Mouse (Mus musculus): Measurements from ENCODE around the gene 4930595D18Rik. TPM values are rescaled to one million over a fixed set of nuclear protein-coding genes. Genes with fewer than 3 reads are reported as not detected.

The 4930595D18Rik gene
- total RNA-seq (2014; fragmentation: Nextera tagmentation) (not detected in 2 replicates), total RNA-seq (2017) (not detected in 2 replicates)

GRCm38 (mm10) chr12:111184476-111184875, at the start of gene 4930595D18Rik:
4930595D18Rik (minus strand) TSS chr12:111184491.
- ATAC-seq (replicated peaks; ENCODE audit: poor library complexity, severe bottlenecking), result peak; percentile 74

GRCm38 (mm10) chr12:111233798-111234197, 49.5 kb upstream of the 4930595D18Rik start:
- ATAC-seq (replicated peaks; ENCODE audit: poor library complexity, severe bottlenecking), result no peak

- peak; percentile 75 for ATAC-seq (replicated peaks; ENCODE audit: poor library complexity, severe bottlenecking)
Observed at GRCm38 (mm10) chr12:111230793-111231192, 46.5 kb upstream of the 4930595D18Rik start.

DNA sequence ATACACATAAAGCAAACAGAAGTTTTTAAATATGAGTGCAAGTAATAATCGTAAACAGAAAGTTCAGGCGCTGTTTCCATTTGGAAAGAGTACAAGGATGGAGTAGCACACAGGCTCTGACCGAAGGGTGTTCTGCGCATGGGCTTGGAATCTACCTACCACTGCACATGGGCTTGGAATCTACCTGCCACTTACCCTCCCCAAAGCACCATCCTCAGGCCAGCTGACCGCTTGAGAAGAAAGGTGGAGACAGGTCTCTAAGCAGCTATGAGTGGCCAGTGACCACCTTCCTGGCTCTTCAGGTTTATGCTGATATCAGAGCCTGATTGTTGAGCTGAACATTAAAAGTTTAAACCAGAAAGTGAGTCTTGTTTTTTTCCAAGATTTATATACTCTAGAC, 44.2 kb upstream of the 4930595D18Rik start:
- ATAC-seq (replicated peaks; ENCODE audit: poor library complexity, severe bottlenecking), result no peak

- peak; percentile 60 for ATAC-seq (replicated peaks; ENCODE audit: poor library complexity, severe bottlenecking)
Observed at GRCm38 (mm10) chr12:111227410-111227809, 43.1 kb upstream of the 4930595D18Rik start.

GRCm38 (mm10) chr12:111225197-111225780, 41.0 kb upstream of the 4930595D18Rik start:
- ATAC-seq (replicated peaks; ENCODE audit: poor library complexity, severe bottlenecking), result no peak

DNA sequence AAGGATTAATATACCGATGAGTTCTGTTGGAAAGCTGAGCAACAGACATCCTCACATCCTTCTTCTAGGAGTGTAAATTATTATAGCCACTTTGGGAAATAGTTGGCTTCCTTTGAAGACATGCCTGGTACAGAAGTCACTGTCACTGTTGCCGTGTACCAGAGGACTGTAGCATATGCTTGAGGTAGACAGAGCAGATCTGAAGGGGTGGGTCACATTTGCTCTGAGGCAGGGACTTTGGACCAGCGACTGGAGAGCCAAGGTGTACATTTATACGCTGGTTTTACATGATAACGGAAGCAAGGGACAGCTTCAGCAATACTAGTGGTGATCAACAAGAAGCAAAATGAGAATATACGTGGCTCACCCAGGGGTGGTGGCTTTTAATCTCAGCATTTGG, 34.6 kb upstream of the 4930595D18Rik start:
- ATAC-seq (replicated peaks; ENCODE audit: poor library complexity, severe bottlenecking), result no peak

DNA sequence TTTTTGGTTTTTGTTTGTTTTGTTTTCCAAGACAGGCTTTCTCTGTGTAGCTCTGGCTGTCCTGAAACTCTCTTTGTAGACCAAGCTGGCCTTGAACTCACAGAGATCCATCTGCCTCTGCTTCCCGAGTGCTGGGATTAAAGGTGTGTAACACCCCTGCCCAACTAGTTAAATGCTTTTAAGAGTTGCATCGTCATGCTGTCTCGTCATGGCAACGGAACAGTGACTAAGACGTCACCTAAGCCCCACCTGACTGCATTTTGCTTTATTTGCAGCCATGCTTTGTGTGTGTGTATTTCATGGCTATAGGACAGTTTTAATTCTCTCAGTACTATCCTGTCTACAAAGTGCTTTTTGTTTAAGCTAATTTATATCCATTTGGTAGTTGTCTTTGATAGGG, 27.4 kb upstream of the 4930595D18Rik start:
- ATAC-seq (replicated peaks; ENCODE audit: poor library complexity, severe bottlenecking), result no peak

DNA sequence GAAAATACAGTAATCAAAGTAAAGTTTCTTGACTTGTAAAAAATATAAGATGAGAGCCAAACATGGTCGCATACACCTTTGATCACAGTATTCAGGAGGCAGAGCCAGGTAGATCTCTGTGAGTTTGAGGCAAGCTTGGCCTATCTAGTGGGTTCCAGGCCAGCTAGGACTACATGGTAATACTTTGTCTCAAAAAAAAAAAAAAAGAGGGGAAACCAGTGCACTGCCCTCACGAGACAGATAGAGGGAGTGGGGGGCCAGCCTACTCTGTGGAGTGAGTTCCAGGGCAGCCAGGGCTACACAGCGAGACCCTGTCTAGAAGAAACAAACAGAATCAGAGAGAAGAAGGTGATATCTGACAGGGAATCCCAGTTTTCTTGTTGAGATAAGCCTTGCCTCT, 23.4 kb upstream of the 4930595D18Rik start:
- no peak for ATAC-seq (replicated peaks; ENCODE audit: poor library complexity, severe bottlenecking)

GRCm38 (mm10) chr12:111203945-111204344, 19.7 kb upstream of the 4930595D18Rik start:
- ATAC-seq (replicated peaks; ENCODE audit: poor library complexity, severe bottlenecking), result no peak

- no peak for ATAC-seq (replicated peaks; ENCODE audit: poor library complexity, severe bottlenecking)
Observed at GRCm38 (mm10) chr12:111203076-111203475, 18.8 kb upstream of the 4930595D18Rik start.

- ATAC-seq (replicated peaks; ENCODE audit: poor library complexity, severe bottlenecking), result no peak
Observed at GRCm38 (mm10) chr12:111196548-111196947, 12.3 kb upstream of the 4930595D18Rik start.

DNA sequence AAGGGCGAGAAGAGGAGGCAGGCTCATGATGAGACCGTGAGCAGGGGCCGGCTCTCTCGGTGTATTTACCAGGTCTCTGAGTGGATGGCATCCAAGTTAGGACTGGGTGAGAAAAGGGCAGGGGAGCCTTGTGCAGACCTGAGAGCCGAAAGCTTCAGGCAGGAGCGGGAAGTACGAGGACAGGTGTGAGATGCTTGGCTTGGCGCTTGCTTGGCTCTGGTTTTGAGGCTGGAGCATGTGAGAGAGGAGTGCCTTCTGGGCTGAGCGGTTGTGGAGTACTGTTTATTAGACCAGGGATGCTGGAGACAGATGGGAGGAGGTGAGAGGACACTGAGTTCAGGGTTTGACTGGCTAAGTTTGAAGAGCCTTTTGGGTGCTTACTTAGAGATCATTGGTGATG, 9.0 kb upstream of the 4930595D18Rik start:
- 0 out of 2 replicates have a peak, but pooled peaks have one; percentile 5 for ATAC-seq (replicated peaks; ENCODE audit: poor library complexity, severe bottlenecking)

DNA sequence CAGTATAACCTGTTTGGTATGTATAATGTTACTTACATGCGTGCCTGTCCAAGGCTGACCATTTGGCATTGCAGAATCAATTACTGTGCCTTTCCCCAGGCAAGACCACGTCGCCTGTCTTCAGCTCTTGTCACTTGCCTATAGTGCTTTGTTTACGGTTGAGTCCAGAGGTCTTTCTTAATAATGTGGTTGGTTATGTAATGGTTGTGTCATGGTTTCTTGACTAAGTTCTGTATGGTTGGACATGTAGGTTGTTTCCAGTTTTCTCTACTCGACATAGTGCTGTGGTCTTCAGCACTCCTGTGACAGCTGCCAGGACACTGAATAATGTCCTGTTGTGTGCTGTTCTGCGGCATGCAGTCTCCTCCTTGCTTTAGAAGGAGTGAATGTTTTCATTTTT, 8.5 kb upstream of the 4930595D18Rik start:
- ATAC-seq (replicated peaks; ENCODE audit: poor library complexity, severe bottlenecking), result peak; percentile 81

- ATAC-seq (replicated peaks; ENCODE audit: poor library complexity, severe bottlenecking), result no peak
Observed at GRCm38 (mm10) chr12:111190891-111191290, 6.6 kb upstream of the 4930595D18Rik start.

DNA sequence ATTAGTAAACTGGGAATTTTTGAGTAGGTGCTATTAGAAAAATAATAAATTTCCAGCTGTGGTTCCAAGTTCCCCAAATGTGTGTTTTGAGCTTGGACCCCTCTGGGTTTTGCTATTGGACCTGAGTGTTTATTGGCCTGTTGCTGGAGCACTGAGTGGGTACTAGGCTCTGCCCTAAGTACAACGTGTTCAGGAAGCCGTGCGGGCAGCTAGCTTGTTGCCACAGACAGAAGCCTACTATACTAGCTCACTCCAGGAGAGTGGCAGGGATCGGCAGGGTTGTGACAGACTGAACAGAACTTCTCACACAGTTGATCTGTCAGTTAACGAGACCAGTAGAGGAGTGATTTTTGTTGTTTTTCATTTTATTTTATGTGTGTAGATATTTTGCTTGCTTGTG, 6.1 kb upstream of the 4930595D18Rik start:
- ATAC-seq (replicated peaks; ENCODE audit: poor library complexity, severe bottlenecking), result peak; percentile 67

- no peak for ATAC-seq (replicated peaks; ENCODE audit: poor library complexity, severe bottlenecking)
Observed at GRCm38 (mm10) chr12:111188295-111188694, 4.0 kb upstream of the 4930595D18Rik start.

GRCm38 (mm10) chr12:111186986-111187385, 2.7 kb upstream of the 4930595D18Rik start:
- no peak for ATAC-seq (replicated peaks; ENCODE audit: poor library complexity, severe bottlenecking)

- no peak for ATAC-seq (replicated peaks; ENCODE audit: poor library complexity, severe bottlenecking)
Observed at GRCm38 (mm10) chr12:111182378-111182777, 1.9 kb downstream of the 4930595D18Rik start.

GRCm38 (mm10) chr12:111181848-111182247, 2.4 kb downstream of the 4930595D18Rik start:
- ATAC-seq (replicated peaks; ENCODE audit: poor library complexity, severe bottlenecking), result no peak

GRCm38 (mm10) chr12:111178772-111179171, 5.5 kb downstream of the 4930595D18Rik start:
- no peak for ATAC-seq (replicated peaks; ENCODE audit: poor library complexity, severe bottlenecking)

GRCm38 (mm10) chr12:111168891-111169290, 15.4 kb downstream of the 4930595D18Rik start:
- ATAC-seq (replicated peaks; ENCODE audit: poor library complexity, severe bottlenecking), result no peak
